Mouse (Mus musculus): ENCODE data around the gene Nell1.

DNA sequence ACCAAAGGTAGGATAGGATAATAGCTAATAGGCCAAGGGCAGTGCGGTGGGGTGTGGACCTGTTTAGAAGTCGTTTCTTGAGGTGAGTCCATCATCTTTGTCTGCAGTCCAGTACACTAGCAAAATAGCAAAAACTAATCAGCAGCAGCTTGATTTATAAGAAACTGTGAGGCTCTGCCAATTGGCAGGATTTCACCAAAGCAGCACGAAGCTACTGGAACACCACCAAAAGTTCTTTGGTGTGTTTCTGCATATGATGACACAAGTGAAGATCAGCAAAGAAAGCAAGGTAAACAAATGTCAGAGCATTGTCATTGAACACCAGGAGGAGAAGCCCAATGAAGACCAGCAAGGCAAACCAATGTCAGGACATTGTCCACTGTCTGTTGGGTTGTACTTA is 542.0 kb downstream of the Nell1 start:
- TF ChIP-seq CTCF (IDR thresholded peaks at IDR 0.05; ENCODE audit: low read depth), result no peak
- TF ChIP-seq EP300 (IDR thresholded peaks at IDR 0.05; ENCODE audit: low read depth), result no peak

Data from heart, postnatal 0 days (tissue).